Mouse (Mus musculus) embryonic facial prominence, embryonic 15.5 days (tissue): ENCODE results near the gene Ankrd11. TPM values are rescaled to one million over a fixed set of nuclear protein-coding genes. Genes with fewer than 3 reads are reported as not detected.
"Not testable (repeated sequence)": the region's sequence is repeated elsewhere in the genome, so short reads cannot be mapped to it uniquely, and the experiment has no call there.

Experiments used
- ATAC-seq: fragments of 200-750 bp; cut with Nextera tagmentation; 2 replicates; pipeline ENCODE4 v1.8.0; 2017; ENCODE audit warnings: low read depth, moderate TSS enrichment; ENCODE audit not compliant: insufficient number of reproducible peaks, low FRiP score, low TSS enrichment
- H3K27ac ChIP-seq: fragments of 300-500 bp; sonication (generic); replicated peaks from 2 replicates; pipeline ENCODE4 v1.5.1; 2015; ENCODE audit warnings: mild to moderate bottlenecking, inconsistent platforms
- H3K27me3 ChIP-seq: fragments of 300-500 bp; sonication (generic); 2 replicates; pipeline ENCODE4 v1.6.1; 2015; ENCODE audit warnings: inconsistent platforms
- H3K36me3 ChIP-seq: fragments of 300-500 bp; sonication (generic); 2 replicates; pipeline ENCODE4 v1.6.1; 2015; ENCODE audit warnings: mild to moderate bottlenecking, inconsistent platforms
- H3K4me1 ChIP-seq: fragments of 300-500 bp; sonication (generic); 2 replicates; pipeline ENCODE4 v1.6.1; 2015; ENCODE audit warnings: inconsistent platforms
- H3K4me2 ChIP-seq: fragments of 300-500 bp; sonication (generic); replicated peaks from 2 replicates; pipeline ENCODE4 v1.6.1; 2015; ENCODE audit warnings: mild to moderate bottlenecking, inconsistent platforms
- H3K4me3 ChIP-seq: fragments of 300-500 bp; sonication (generic); replicated peaks from 2 replicates; pipeline ENCODE4 v1.5.1; 2015; ENCODE audit warnings: mild to moderate bottlenecking, inconsistent platforms
- H3K9ac ChIP-seq: fragments of 300-500 bp; sonication (generic); 2 replicates; pipeline ENCODE4 v1.6.1; 2015; ENCODE audit warnings: inconsistent platforms
- H3K9me3 ChIP-seq: fragments of 300-500 bp; sonication (generic); replicated peaks from 2 replicates; pipeline ENCODE4 v1.6.1; 2016; ENCODE audit warnings: inconsistent platforms
- WGBS: fragments of 180-500 bp; shearing (Covaris S2); methylation state at CpG from one replicate; pipeline ENCODE4 v1.1.7; 2015; 5-methylcytosine and 5-hydroxymethylcytosine counted together
- polyA plus RNA-seq: library from polyadenylated mRNA; unstranded; fragments of >200 nt; fragmentation: Nextera tagmentation; extraction: Ambion mirVana; gene quantifications from 2 replicates; pipeline ENCODE4 v1.2.1, GENCODE M21; 2015

Ankrd11 gene
- polyA plus RNA-seq, 1 experiment from 2014 or later, result 56.3 TPM

GRCm38 (mm10) chr8:123039376-123040109 is 2.5 kb downstream of the Ankrd11 start:
- H3K27me3 ChIP-seq, result no peaks in the 10 kb centered on the region
- no peaks in the 10 kb centered on the region for H3K36me3 ChIP-seq
- no peak overlapping the region for H3K9ac ChIP-seq
- WGBS, result 64% methylated on average over 11 of the region's 11 CpGs
- H3K4me3 ChIP-seq, result peak overlapping the region; percentile 100
- H3K4me1 ChIP-seq, result peaks cover 51% of the 10 kb centered on the region
- H3K4me2 ChIP-seq, result peak overlapping the region; percentile 66
- no peak for ATAC-seq
- H3K9me3 ChIP-seq, result no peaks in the 10 kb centered on the region
- H3K27ac ChIP-seq, result peak overlapping the region; percentile 95; the same call in 1 of the 2 replicates

DNA sequence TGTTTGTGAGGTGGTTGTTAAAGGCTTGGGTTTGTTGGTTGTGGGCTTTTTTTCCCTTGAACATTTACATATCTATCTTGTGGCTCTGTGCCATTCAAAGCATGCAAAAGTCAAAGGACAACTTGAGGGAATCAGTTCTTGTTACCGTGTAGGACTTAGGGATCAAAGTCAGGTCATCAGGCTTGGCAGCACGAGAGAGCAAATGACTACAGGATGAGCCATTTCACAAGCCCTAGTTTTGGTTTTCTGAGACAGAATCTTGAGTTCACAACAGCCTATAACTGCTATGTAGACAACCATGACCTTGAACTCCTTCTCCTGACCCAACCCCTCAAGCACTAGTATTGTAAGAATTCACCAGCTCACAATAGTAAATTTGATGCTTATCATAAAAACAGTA is 3.7 kb downstream of the Ankrd11 start:
- no peaks in the 10 kb centered on the region for H3K36me3 ChIP-seq
- H3K9me3 ChIP-seq, result no peaks in the 10 kb centered on the region
- H3K27me3 ChIP-seq, result no peaks in the 10 kb centered on the region
- ATAC-seq, result no peak
- H3K4me1 ChIP-seq, result peaks cover 53% of the 10 kb centered on the region
- no peak overlapping the region for H3K27ac ChIP-seq
- H3K4me2 ChIP-seq, result no peak overlapping the region
- no peak overlapping the region for H3K9ac ChIP-seq
- no peak overlapping the region for H3K4me3 ChIP-seq
- WGBS, result 65% methylated on average over 2 of the region's 2 CpGs

DNA sequence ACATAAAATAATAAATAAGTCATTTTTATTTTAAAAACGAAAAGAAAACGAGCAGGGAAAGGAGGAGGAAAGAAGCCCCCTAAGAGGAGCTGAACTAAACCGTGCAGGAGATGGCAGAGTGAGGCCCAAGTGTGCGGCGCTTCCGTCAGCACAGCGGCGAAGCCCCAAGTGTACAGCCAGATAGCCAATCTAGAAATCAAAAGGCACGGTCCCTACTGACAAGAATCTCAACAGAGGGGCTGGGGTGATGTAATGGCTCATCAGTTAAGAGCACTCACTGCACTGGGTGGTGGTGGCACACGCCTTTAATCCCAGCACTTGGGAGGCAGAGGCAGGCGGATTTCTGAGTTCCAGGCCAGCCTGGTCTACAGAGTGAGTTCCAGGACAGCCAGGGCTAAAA is 4.6 kb downstream of the Ankrd11 start:
- Histone ChIP-seq H3K9ac (no peak overlapping the region), H3K4me1 (peaks cover 50% of the 10 kb centered on the region), H3K27ac (no peak overlapping the region), H3K36me3 (no peaks in the 10 kb centered on the region), H3K4me3 (no peak overlapping the region), H3K27me3 (no peaks in the 10 kb centered on the region), H3K4me2 (no peak overlapping the region), H3K9me3 (no peaks in the 10 kb centered on the region)
- WGBS, result 85% methylated on average over 11 of the region's 11 CpGs
- no peak for ATAC-seq

- Histone ChIP-seq H3K9ac (no peak overlapping the region), H3K27me3 (no peaks in the 10 kb centered on the region), H3K4me3 (no peak overlapping the region), H3K27ac (no peak overlapping the region), H3K4me1 (peaks cover 50% of the 10 kb centered on the region), H3K4me2 (no peak overlapping the region), H3K36me3 (no peaks in the 10 kb centered on the region), H3K9me3 (no peaks in the 10 kb centered on the region)
- WGBS, result 36% methylated on average over 3 of the region's 3 CpGs
- ATAC-seq, result no peak
These were observed 5.1 kb downstream of the Ankrd11 start for GRCm38 (mm10) chr8:123036956-123037355.

GRCm38 (mm10) chr8:123034171-123034570 is 7.9 kb downstream of the Ankrd11 start:
- WGBS, result 63% methylated on average over 6 of the region's 6 CpGs
- no peak overlapping the region for H3K4me3 ChIP-seq
- ATAC-seq, result no peak
- H3K27me3 ChIP-seq, result no peaks in the 10 kb centered on the region
- H3K9me3 ChIP-seq, result no peaks in the 10 kb centered on the region
- peaks cover 31% of the 10 kb centered on the region for H3K4me1 ChIP-seq
- H3K4me2 ChIP-seq, result no peak overlapping the region
- H3K36me3 ChIP-seq, result no peaks in the 10 kb centered on the region
- no peak overlapping the region for H3K27ac ChIP-seq
- no peak overlapping the region for H3K9ac ChIP-seq

- no peak overlapping the region for H3K4me2 ChIP-seq
- H3K27me3 ChIP-seq, result no peaks in the 10 kb centered on the region
- no peak for ATAC-seq
- H3K4me3 ChIP-seq, result no peak overlapping the region
- 0 out of 2 replicates have a peak overlapping the region, but pooled peaks have one; percentile 7 for H3K27ac ChIP-seq
- H3K9ac ChIP-seq, result no peak overlapping the region
- H3K36me3 ChIP-seq, result no peaks in the 10 kb centered on the region
- H3K9me3 ChIP-seq, result no peaks in the 10 kb centered on the region
- H3K4me1 ChIP-seq, result peaks cover 29% of the 10 kb centered on the region
These were observed 8.6 kb downstream of the Ankrd11 start for GRCm38 (mm10) chr8:123033431-123033830.

DNA sequence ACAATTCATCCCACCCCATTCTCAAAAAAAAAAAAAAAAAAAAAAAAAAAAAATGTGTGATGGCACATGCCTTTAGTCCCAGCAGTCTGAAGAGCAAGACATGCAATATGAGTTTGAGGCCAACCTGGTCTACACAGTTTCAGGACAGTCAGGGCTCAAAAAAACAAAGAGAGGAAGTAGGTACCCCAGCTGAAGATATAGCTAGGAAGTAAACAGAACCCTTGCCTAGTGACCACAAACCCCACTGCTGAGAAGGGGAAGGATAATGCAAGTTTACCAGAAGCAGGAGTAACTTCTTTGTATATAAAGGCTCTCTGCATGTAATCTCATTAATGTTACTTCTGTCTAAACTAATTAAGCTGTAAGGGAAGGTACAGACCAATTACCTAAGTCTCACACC is 9.3 kb downstream of the Ankrd11 start:
- Histone ChIP-seq H3K4me3 (no peak overlapping the region), H3K9ac (no peak overlapping the region), H3K4me2 (no peak overlapping the region), H3K27ac (no peak overlapping the region), H3K4me1 (peaks cover 29% of the 10 kb centered on the region), H3K9me3 (no peaks in the 10 kb centered on the region), H3K27me3 (no peaks in the 10 kb centered on the region), H3K36me3 (no peaks in the 10 kb centered on the region)
- no peak for ATAC-seq

GRCm38 (mm10) chr8:123031321-123031978 is 10.6 kb downstream of the Ankrd11 start:
- Histone ChIP-seq H3K4me2 (no peak overlapping the region), H3K27ac (no peak overlapping the region), H3K27me3 (no peaks in the 10 kb centered on the region), H3K4me1 (peaks cover 19% of the 10 kb centered on the region; the same call in 1 of the 2 replicates), H3K9ac (no peak overlapping the region), H3K9me3 (no peaks in the 10 kb centered on the region), H3K4me3 (no peak overlapping the region), H3K36me3 (no peaks in the 10 kb centered on the region)
- ATAC-seq, result no peak
- WGBS, result 75% methylated on average over 7 of the region's 7 CpGs

DNA sequence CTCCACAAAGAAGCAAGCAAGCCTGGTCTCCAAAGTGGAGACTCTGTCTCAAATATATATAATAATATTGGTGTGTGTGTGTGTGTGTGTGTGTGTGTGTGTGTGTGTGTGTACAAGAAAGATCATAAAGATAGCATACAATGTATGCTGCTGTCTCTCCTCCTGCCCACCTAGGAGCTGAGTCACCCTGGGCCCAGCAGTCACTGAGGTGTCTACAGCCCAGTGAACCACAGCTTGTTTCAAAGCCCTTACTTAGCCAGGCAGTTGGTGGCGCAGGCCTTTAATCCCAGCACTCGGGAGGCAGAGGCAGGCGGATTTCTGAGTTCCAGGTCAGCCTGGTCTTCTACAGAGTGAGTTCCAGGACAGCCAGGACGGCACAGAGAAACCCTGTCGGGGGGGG is 12.0 kb downstream of the Ankrd11 start:
- not testable (repeated sequence) for H3K36me3 ChIP-seq, H3K27ac ChIP-seq, H3K4me3 ChIP-seq, H3K4me2 ChIP-seq, H3K27me3 ChIP-seq, H3K9me3 ChIP-seq, H3K9ac ChIP-seq, ATAC-seq
- 72% methylated on average over 5 of the region's 5 CpGs for WGBS
- peaks cover 20% of the 10 kb centered on the region; the same call in 1 of the 2 replicates for H3K4me1 ChIP-seq

GRCm38 (mm10) chr8:123027786-123028185 is 14.3 kb downstream of the Ankrd11 start:
- H3K36me3 ChIP-seq, result no peaks in the 10 kb centered on the region
- no peak for ATAC-seq
- H3K4me2 ChIP-seq, result no peak overlapping the region
- no peak overlapping the region for H3K27ac ChIP-seq
- 91% methylated on average over 8 of the region's 8 CpGs for WGBS
- no peak overlapping the region for H3K9ac ChIP-seq
- 0 out of 2 replicates have a peak, but pooled peaks cover 6% of the 10 kb centered on the region for H3K4me1 ChIP-seq
- no peaks in the 10 kb centered on the region for H3K27me3 ChIP-seq
- H3K4me3 ChIP-seq, result no peak overlapping the region
- no peaks in the 10 kb centered on the region for H3K9me3 ChIP-seq

GRCm38 (mm10) chr8:123025951-123026351 is 16.1 kb downstream of the Ankrd11 start:
- H3K9ac ChIP-seq, result no peak overlapping the region
- H3K9me3 ChIP-seq, result no peaks in the 10 kb centered on the region
- H3K4me3 ChIP-seq, result no peak overlapping the region
- no peak overlapping the region for H3K4me2 ChIP-seq
- H3K4me1 ChIP-seq, result peaks cover 13% of the 10 kb centered on the region
- no peaks in the 10 kb centered on the region for H3K36me3 ChIP-seq
- ATAC-seq, result no peak
- WGBS, result 75% methylated on average over 3 of the region's 3 CpGs
- no peaks in the 10 kb centered on the region for H3K27me3 ChIP-seq
- H3K27ac ChIP-seq, result no peak overlapping the region

GRCm38 (mm10) chr8:123024226-123024625 is 17.9 kb downstream of the Ankrd11 start:
- H3K36me3 ChIP-seq, result no peaks in the 10 kb centered on the region
- no peaks in the 10 kb centered on the region for H3K27me3 ChIP-seq
- H3K9me3 ChIP-seq, result no peaks in the 10 kb centered on the region
- H3K4me3 ChIP-seq, result no peak overlapping the region
- no peak overlapping the region for H3K4me2 ChIP-seq
- ATAC-seq, result no peak
- WGBS, result 93% methylated on average over 2 of the region's 2 CpGs
- no peak overlapping the region for H3K27ac ChIP-seq
- H3K9ac ChIP-seq, result no peak overlapping the region
- peaks cover 13% of the 10 kb centered on the region for H3K4me1 ChIP-seq
